Mouse (Mus musculus) heart, postnatal 36 days (tissue): ENCODE measurements around the gene Neu2. TPM values are rescaled to one million over a fixed set of nuclear protein-coding genes. Genes with fewer than 3 reads are reported as not detected.

Source experiments
- DNase-seq, 2 experiments: peaks; one replicate each; pipeline ENCODE4 v3.0.0; 2021 to 2022
- intact Hi-C: fragments of 180-260 bp; cut with DNase I; formaldehyde crosslinking; loops from one replicate; pipeline ENCODE4 v1.15.1; 2025
- total RNA-seq, 2 experiments: library from RNA; stranded (reverse); gene quantifications; 2 replicates each; pipeline ENCODE4 v1.2.3; 2021

The Neu2 gene
- total RNA-seq, 2 experiments from 2014 or later = not detected

DNA sequence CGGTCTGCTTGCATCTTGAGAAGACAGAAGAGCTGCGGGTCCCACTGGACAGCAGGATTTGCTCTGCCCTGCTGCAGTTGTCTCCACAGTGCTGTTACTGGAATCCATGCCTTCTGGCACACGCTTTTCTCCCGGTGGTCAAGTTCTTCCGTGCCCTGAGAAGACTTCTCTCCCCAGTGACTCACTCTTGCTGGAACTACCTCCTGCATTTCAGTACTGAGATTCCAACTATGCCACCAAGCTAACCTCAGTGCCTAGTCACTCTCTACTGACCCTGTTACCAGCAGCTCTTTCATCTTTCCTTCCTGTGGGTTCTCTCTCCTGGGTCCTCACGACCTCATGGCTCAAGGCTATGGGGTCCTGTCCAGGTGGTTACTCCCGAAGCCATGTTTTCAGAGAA is 133.3 kb downstream of the Neu2 start:
- no peak for DNase-seq
- intact Hi-C loops = no loop called here

- DNase-seq = no peak
- intact Hi-C loops = no loop called here
Observed at GRCm38 (mm10) chr1:87645041-87645440, 135.4 kb downstream of the Neu2 start.

- DNase-seq = no peak
Observed at GRCm38 (mm10) chr1:87645748-87646147, 136.1 kb downstream of the Neu2 start.

More at GRCm38 (mm10) chr1:87645748-87646147, 136.1 kb downstream of the Neu2 start:
- intact Hi-C loops = no loop called here

Other genes starting within 250 kb of the Neu2 start
- 1 to 10 TPM; 2.5 to 3.7 TPM for gene Efhd1, start 245.5 kb upstream of the Neu2 start, total RNA-seq
- 10 to 100 TPM; 43.3 to 46.4 TPM for gene Gigyf2, start 182.9 kb upstream of the Neu2 start, total RNA-seq
- gene Kcnj13, start 115.2 kb upstream of the Neu2 start, total RNA-seq = not detected
- not detected for gene Snorc, start 39.6 kb upstream of the Neu2 start, total RNA-seq
- gene Ngef, start 64.0 kb downstream of the Neu2 start, total RNA-seq = under 1 TPM; 0.14 to 0.22 TPM
- gene Inpp5d, start 110.4 kb downstream of the Neu2 start, total RNA-seq = 10 to 100 TPM in 1 of 2 experiments, 1 to 10 TPM in 1; 9.0 to 21.8 TPM
- 10 to 100 TPM; 27.4 to 29.7 TPM for gene Atg16l1, start 246.0 kb downstream of the Neu2 start, total RNA-seq